Mouse (Mus musculus): ENCODE data around the gene F13a1.

- TF ChIP-seq CTCF (conservative IDR thresholded peaks at IDR 0.05; ENCODE audit: insufficient read depth, insufficient read length, low read depth, low read length) (no peak), POLR2A (IDR thresholded peaks at IDR 0.05; ENCODE audit: low read depth, low read length) (no peak)
Observed at GRCm38 (mm10) chr13:37034745-37035144, 15.3 kb downstream of the F13a1 start.
